Mouse (Mus musculus) cerebellum, postnatal 10 days (tissue): ENCODE measurements at regions not wholly inside any gene's neighbourhood (a gene's known extent, or its start where the extent isn't known, plus 50 kb on each side); places are given as distances from the start of the nearest gene placed in this dataset.

Source experiments
- DNase-seq, 2 experiments: peaks; one replicate each; pipeline ENCODE4 v3.0.0; 2021; ENCODE audit warnings: mixed read lengths in 2 of 2

GRCm38 (mm10) chr8:90192856-90193255 lies 155.3 kb downstream of the Tox3 start:
- no peak for DNase-seq

DNA sequence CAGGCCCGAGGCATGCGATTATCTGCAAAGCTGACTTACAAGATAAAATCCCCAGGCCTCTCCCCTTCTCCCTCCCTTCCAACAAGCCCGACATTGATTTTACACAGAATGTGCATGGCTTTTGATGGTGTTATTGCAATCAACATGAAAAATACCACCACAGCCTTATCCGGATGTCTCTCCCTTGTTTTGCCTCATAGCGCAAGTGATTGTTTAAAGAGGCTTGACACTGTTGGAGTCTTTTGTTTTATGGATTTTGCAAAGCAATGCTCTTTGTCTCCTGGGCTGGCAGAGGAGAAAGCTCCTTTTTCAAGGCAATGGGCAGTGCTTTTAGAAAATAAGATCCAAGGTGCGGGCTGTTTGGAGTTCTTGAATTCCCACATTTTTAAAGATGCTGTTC lies 165.3 kb downstream of the Tox3 start:
- DNase-seq: no peak

DNA sequence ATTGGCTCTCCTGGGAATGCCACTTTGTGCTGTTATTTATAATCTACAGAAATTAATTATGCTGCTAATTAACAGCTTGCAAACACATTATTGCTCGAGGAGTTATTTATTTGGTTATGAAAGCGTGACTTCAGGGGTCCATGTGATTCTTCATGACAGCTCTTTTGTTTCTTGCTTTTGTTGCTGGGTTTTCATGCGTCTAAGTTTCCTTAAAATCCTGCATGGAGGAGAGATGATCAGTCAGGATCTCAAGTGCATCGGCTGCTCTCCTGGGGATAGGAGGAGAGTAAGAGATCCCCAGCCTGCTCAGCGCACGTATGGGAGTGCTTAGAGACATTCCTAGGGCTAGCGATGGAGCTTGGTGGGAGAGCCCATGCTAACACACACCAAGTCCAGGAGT lies 171.4 kb downstream of the Tox3 start:
- DNase-seq: no peak

- DNase-seq: no peak
Observed at GRCm38 (mm10) chr8:90176335-90176734, 171.8 kb downstream of the Tox3 start.

- no peak for DNase-seq
Observed at GRCm38 (mm10) chr8:90166639-90167038, 181.5 kb downstream of the Tox3 start.

GRCm38 (mm10) chr8:90151477-90151876 lies 196.7 kb downstream of the Tox3 start:
- peak; percentile 84 to 87 for DNase-seq

GRCm38 (mm10) chr8:90149903-90150302 lies 198.2 kb downstream of the Tox3 start:
- peak; percentile 31 to 40 for DNase-seq

DNA sequence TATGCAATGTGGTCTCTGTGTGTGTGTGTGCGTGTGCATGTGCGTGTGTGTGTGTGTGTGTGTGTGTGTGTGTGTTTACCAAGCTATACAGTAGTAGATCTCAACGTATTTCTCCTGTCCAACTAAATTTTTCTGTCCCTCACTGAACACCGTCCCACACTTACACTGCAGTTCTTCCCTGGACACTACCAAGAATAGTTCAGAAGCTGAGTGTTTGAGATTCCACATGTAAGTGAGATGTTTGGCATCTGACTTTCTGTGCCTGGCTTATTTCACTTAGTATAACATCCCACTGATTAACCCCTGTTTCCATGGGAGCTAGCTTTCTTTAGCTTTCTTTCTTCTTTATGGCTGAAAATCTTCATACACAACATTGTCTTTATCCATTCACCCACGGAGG lies 213.5 kb downstream of the Tox3 start:
- DNase-seq: no peak

DNA sequence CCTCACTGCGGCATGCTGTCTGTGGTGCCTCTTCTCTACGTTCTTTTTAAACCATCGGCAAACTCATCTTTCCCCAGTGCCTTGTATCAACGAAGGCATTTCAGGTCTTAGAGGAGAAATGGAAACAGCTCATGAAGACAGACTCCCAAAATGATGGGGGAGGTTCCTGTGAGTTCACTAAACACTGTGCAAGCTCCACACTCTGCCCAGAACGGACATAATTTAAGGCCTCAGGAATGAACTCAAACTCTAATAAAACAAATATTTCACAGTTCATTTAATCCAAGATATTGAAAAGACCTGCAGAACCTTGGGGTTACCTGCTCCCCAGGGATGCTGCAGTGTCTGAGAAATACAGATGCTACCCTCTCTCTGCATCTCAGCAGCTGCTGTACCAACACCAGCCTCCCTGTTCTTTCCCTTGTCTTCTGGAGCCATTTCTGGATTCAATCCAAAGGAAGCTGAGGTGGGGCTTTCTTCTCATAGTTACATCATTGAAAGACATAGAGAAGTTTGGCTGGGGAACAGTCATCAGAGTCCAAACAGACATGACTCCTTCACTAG lies 217.4 kb downstream of the Tox3 start:
- DNase-seq: no peak

GRCm38 (mm10) chr8:90125426-90125825 lies 222.7 kb downstream of the Tox3 start:
- peak; percentile 52 to 58 for DNase-seq

DNA sequence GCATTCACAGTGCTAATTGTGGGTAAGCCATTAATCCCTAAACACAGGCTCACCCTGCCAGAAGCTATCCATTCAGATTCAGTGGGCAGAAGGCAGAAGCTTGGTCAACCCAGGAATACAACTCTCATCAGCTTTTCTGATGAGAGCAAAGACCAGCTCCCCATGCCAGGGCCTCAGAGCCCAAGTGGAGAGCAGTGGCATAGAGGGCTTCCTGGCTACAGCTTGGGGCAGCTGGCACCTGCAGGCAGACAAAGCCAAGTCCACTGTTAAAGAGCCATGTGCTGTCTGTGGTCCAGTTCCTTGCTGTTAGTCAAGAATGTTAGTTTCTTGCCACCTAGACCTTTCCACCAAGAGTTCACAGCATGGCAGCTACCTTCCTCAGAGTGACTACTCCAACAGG lies 225.0 kb downstream of the Tox3 start:
- DNase-seq: peak; percentile 55 to 70

GRCm38 (mm10) chr8:90121935-90122334 lies 226.2 kb downstream of the Tox3 start:
- no peak for DNase-seq

GRCm38 (mm10) chr8:90121017-90121416 lies 227.1 kb downstream of the Tox3 start:
- no peak for DNase-seq

- no peak for DNase-seq
Observed at GRCm38 (mm10) chr8:90115436-90115835, 232.7 kb downstream of the Tox3 start.

DNA sequence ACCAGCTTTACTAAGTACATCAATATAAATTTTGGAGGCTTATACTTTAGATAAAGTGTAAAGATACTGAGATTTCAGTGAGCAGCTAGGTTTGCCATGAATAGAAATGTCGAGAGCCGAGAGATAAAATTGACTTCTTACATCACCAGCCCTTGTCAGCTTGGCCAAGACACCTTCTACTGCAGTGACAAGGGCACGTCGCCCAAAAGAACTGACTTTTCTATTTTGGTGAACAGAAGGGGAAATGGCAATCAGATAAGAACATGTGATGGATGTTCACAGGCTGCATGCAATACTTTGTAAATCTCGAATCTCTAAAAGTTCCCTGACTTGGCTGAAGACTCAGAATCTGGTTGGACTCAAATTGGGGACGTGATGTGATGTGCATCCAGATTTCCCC lies 247.6 kb downstream of the Tox3 start:
- peak; percentile 30 to 36 for DNase-seq

DNA sequence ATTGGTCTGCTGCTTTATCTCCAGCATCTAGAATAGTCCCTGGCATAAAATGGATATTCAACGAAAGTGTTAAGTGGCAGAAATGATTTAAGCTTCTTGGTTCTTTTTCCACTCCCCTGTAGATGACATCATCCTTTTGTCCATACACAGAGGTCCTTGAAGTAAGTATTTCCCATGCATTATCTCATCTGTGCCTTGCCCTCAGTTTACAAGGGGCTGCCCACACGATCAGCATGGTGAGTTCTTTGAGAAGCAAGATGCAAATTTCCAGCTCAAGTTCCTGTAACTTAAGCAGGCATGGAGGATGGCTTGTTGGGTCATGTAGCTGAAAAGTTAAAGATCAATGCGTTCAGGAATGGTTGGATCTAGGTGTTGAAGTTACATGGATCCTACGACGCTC lies 265.5 kb downstream of the Tox3 start:
- no peak for DNase-seq

DNA sequence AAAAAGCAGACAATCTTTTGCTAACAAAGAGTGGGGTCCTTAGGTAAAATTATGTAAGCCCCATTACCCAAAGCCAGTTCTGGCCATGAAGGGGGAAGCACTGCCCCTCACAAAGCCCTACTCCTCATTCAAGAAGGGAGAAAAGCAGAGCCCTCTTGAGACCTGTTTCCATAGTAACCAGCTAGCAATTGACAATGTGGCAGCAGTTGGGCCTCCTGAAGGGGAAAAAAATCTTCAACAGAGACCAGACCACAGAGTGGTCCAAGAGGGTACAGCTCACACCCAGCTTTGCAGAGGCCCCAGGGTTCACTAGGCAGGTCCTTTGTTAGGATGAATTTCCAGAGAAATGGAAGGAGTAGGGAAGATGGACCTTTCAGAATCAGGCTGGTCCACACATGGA lies 271.8 kb downstream of the Tox3 start:
- DNase-seq: peak; percentile 45 to 60

DNA sequence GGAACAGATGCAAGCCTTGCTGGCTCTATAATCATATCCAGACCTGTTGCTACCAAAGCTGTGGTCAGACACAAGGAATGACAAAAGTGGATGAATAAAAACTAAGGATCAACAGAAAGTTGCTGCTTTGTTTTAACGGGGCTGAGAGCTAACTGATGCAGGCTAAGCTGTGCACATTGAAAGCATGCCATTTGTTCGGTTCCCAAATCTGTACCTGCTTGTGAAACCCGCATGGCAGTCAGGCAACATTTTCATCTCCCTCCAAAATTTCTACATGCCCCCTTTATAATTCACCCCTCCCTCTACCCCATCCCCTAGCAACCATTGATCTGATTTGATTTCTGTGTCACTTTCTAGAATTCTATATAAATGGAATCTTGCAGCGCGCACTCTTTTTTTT lies 272.3 kb downstream of the Tox3 start:
- no peak for DNase-seq

- DNase-seq: no peak
Observed at GRCm38 (mm10) chr8:90070006-90070405, 278.1 kb downstream of the Tox3 start.

DNA sequence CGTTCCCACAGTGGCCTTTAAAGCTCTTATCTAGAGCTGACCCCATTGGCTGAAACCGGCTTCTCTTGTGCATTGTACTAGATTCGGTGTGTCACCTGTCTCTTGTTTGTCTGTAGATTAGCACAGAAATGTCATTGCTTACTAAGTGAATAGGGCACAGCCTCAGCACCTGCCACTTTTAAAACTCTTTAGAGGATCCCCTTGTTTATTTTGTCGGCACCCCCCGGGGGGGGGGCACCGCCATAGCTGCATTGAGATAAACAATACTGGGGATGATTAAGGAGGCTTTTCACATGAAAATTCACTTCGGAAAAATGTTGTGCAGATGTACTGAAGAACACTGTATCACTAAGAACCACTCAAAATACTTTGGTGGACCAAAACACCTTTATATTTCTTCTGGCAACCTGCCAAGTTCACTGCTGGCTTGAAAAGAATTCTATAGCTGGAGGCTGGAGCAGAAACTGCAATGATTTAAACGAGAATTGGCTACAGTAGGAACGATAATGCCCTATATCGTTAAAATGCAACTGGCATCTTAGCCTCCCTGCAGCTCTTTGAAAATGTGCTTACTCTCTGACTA lies 278.6 kb downstream of the Tox3 start:
- peak; percentile 3 to 13 for DNase-seq

GRCm38 (mm10) chr8:90068441-90068840 lies 279.7 kb downstream of the Tox3 start:
- DNase-seq: no peak

DNA sequence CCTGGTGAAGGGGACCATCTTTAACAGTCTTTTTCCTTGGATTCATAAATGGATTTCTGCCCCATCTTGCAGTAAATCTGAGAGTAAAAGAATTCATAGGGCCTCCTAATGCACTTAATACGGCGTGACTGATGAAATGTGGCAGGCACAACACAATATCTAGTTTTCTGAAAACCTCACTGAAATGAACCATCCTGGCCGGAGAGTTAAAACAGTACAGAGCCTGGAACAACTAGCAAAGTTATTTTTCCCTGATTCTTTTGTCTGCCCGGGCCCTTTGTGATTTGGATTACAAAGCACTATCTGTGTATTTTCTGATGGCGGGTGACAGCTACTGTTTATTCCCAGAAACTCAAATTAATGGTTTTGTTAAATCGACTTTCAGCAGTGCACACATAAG lies 283.8 kb downstream of the Tox3 start:
- DNase-seq: no peak

GRCm38 (mm10) chr8:90063291-90063690 lies 284.9 kb downstream of the Tox3 start:
- DNase-seq: peak; percentile 8 to 10

DNA sequence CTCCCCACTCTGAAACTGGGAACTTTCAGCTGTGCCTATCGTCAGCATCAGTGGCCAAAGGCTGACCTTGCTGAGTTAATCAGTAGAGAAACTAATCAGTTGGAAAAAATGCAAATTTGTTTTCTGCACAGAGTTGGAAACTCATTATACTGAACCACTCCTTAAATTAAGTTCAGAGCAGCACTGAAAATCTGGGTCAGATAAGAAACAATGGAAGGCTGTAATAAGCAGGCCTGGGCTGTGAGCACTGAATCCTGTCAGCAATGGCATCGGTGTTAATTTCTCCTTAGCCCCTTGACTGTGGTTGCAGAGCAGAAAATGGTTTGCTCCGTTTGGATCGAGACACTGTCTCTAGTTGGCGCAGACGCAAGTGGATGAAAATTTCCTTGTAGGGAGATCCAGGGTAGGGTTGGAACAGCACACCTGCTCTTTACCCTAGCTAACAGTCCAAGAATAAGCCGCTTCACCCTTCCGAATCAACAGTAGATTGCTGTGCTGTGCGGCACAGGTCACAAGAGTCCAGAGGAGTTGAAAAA lies 289.4 kb downstream of the Tox3 start:
- DNase-seq: peak; percentile 23 to 30

DNA sequence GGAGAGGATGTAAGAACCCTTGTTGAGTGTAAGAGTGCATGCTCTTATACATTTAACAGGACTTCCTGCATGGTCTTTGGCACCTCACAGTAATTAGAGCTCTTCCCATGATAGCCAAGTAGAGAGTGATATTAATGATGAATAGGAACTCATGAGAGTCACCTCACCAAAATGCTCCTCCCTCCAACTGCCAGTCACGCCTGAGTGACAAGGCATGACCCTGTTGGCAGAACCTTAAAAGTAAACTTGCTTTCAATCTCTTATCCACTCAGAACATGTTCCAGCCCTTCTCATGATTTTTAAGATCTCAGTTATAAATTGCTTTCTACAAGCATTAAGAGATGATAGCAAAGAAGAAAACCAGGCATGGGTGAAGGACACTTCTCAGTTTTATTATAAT lies 291.8 kb downstream of the Tox3 start:
- no peak for DNase-seq
